Mouse (Mus musculus) thymus, postnatal 10 days (tissue): ENCODE data around the gene Vsx2.

Source experiments
- DNase-seq, 2 experiments: peaks; one replicate each; pipeline ENCODE4 v3.0.0; 2021; ENCODE audit warnings: low spot score in 2 of 2

Vsx2 gene

GRCm38 (mm10) chr12:84569336-84569970 is at the start of gene Vsx2:
Gene Vsx2 (plus strand): TSS chr12:84569762.
- DNase-seq: no peak

DNA sequence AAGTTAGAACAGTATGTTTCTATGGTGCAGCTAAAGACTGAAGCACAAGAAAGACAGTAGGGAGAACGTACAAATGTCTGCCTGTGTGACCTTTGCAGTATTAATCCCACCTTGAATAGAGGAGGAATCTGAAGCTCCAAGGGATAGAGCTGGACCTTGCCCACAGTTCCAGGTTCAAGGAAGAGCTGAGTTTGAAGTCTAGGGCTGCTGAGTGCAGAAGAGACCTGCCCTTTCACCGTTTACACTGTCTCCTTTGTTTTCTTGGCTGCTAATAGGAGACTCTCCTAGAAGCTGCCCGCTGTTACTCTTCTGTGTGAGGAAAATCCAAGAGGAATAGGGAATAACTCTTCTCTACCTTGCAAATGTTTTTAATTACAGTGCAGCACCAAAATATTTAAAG is 45.8 kb upstream of the Vsx2 start:
- no peak for DNase-seq

- no peak for DNase-seq
These were observed 45.2 kb upstream of the Vsx2 start for GRCm38 (mm10) chr12:84524147-84525050.

DNA sequence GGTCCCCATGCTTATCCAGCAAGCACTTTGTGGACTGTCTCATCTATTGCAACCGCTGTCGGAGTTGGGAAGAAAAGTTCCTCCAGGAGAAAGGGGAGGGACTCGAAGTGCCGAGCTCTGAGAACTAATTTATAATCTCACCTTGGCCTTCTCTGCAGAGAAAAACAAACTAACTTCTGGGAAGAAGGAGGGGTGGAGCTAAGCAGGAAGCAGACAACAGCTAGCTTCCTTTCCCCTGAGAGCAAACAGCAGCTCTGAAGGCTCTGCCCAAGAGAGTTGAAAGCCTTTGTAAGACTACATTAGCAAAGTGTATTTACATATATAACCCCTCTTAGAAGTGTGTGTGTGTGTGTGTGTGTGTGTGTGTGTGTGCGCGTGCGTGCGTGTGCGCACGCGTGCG is 44.1 kb upstream of the Vsx2 start:
- no peak for DNase-seq

DNA sequence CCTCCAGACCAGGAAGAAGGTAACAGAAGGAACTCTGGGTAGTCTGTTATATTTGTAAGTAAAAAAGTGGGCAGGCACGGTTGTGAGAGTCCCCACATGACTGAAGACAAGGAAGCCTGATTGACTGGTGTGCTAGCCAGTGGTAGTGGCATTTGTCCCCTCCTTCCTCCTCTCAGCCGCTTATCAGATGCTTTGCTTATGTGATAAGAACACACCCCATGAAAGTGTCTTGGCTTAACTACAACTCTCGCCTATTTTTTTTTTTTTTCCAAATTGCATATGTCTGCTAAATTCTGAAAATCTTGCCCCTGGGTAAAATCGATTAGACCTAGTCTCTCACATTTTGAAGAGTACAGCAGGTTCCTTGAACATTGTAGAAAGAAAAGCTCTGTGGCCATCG is 39.1 kb upstream of the Vsx2 start:
- DNase-seq: no peak

DNA sequence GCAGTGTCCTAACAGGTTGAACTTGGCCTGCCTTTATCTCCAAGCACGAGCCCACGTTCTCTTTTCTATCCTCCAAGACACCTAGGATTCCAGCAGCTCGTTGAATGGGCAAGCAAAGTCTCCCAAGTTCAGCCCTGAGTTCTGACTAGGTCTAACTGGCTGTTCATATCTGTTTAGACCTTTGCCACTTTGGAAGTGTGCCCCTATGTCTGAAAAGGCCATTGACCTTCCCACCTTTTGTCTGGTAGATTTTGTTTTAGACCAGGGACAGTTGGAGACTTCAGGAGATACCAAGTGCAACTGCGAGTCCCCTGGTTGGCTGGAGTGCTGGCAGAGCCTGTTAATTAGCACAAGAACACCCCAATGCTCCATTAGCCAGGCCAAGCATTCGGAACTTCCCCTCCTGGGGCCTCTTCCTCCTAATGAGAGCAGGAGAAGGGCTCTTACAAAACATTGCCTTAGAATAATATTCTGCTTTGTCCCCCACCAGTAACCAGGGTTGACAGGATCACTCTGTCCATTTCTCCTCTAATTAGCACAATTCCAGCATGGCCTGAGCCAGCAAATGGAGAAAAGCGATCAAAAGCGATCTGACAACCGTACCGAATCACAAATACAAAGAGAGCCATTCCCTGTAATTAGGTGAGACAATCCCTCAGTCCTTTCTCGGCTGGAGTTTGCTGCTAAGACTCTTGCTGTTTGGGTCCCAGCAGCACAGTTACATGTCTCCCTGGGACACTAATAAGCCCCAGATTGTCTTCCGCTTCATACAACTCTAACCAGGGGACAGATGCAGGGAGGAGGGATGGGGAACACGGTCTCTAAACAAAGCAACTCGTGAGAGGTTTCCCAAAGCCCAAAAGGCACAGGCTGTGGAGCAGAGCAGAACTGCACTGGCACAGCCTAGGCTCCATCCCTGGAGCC is 37.4 kb upstream of the Vsx2 start:
- DNase-seq: no peak

GRCm38 (mm10) chr12:84532830-84533199 is 36.7 kb upstream of the Vsx2 start:
- no peak for DNase-seq

- DNase-seq: no peak
These were observed 35.7 kb upstream of the Vsx2 start for GRCm38 (mm10) chr12:84533706-84534486.

DNA sequence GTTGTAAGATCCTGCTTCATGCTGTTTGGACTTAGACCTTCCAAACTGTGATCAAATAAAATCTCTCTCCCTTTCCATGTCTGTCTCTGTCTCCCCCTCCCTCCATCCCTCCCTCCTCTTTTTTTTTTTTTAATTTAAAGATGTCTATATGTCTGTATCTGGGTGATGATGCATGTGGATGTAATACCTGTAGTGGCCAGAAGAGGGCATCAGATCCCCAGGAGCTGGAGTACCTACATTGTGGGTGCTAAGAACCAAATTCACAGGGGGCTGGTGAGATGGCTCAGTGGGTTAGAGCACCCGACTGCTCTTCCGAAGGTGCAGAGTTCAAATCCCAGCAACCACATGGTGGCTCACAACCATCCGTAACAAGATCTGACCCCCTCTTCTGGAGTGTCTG is 30.0 kb upstream of the Vsx2 start:
- peak in 1 of 2 experiments; percentile 43 for DNase-seq

DNA sequence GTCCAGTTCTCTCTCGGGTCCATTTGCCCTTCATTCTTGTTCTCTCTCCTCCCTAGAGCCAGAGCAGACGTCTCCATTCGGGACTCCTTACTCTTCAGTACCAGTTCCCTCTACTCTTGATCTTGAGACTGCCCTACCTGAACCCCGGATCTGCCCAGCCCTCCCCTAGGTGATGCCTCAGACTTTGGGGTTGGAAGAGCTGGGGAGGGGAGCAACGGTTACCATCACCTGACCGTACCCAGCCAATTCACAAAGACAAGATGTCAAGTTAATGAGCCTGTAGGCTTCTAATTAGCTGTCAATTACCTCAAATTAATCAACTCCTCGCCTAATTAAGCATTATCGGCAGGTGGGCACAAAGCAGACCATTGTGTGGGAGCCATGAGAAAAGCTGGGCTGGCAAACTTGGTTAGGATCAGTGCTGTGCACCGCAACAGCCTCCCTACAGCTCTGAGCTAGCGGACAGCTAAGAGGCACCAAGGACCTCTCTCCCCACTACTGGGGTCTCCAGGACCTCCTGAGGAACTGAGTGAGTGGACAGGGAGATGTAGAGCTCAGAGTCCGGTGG is 28.1 kb upstream of the Vsx2 start:
- DNase-seq: no peak

- DNase-seq: peak in 1 of 2 experiments; percentile 52
These were observed 23.5 kb upstream of the Vsx2 start for GRCm38 (mm10) chr12:84546028-84546427.

DNA sequence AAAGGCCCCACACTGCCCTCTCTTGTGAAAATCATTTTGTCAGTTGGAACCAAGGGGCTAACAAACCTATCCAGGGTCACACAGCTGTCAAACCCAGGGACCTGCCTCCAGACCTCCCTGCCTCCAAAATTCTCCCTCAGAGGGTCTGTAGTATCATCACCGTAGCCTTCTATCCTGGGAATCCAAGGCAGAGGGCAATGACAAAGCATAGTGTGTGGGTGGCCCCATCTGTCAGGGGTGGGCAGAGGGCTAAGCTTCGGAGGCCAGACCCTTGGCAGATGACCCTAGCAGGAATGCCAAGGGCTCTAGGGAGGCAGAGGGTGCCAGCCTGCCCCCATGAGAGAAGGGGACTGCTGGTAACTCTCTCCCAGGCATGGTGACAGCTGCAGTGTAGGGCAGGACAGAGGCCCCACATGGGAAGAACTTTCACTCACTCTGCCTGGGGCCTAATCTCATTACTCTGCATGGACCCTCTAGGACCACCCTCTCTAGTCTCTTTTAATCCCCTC is 22.9 kb upstream of the Vsx2 start:
- DNase-seq: no peak

GRCm38 (mm10) chr12:84548251-84548650 is 21.3 kb upstream of the Vsx2 start:
- DNase-seq: no peak

DNA sequence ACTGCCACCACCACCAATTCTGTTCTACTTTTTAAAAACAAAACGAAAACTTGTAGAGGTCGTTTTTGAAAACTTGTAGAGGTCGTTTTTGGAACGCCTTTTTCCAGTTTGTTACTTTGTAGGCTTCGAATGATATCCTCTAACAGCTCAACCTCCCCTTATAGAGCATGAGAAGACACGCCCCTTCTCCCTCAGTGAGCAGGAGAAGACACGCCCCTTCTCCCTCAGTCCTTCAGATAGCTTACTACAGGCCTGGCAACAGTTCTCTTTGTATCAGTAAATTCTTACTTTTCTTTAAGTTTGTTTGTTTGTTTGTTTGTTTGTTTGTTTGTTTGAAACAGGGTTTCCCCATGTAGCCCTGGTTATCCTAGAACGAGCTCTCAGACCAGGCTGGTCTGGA is 14.3 kb upstream of the Vsx2 start:
- no peak for DNase-seq

GRCm38 (mm10) chr12:84562558-84562957 is 7.0 kb upstream of the Vsx2 start:
- DNase-seq: no peak

GRCm38 (mm10) chr12:84567576-84567975 is 2.0 kb upstream of the Vsx2 start:
- no peak for DNase-seq

DNA sequence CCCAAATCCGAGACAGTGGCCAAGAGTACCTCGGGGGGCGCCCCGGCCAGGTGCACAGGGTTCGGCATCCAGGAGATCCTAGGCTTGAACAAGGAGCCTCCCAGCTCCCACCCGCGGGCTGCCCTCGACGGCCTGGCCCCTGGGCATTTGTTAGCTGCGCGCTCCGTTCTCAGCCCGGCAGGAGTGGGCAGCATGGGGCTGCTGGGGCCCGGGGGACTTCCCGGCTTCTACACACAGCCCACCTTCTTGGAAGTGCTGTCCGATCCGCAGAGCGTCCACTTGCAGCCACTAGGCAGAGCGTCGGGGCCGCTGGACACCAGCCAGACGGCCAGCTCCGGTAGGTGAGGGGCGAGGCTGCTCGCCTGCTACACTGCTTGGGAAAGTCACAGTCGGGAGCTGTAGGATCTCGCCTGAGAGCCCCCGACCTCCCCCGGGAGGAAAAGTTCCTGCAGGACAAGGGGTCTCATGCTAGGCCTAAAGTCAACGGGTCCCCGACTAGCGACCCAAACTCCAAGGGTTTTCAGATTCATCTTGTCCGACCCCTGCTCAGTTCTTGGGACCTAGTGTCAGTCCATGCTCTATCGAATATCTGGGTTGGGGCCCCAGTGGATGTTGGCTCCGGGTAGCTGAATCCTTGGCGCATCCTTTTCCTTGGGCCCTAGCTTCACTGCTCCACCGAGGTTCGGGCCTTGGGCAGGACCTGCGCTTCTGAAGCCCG is 573 bp downstream of the Vsx2 start:
- no peak for DNase-seq

DNA sequence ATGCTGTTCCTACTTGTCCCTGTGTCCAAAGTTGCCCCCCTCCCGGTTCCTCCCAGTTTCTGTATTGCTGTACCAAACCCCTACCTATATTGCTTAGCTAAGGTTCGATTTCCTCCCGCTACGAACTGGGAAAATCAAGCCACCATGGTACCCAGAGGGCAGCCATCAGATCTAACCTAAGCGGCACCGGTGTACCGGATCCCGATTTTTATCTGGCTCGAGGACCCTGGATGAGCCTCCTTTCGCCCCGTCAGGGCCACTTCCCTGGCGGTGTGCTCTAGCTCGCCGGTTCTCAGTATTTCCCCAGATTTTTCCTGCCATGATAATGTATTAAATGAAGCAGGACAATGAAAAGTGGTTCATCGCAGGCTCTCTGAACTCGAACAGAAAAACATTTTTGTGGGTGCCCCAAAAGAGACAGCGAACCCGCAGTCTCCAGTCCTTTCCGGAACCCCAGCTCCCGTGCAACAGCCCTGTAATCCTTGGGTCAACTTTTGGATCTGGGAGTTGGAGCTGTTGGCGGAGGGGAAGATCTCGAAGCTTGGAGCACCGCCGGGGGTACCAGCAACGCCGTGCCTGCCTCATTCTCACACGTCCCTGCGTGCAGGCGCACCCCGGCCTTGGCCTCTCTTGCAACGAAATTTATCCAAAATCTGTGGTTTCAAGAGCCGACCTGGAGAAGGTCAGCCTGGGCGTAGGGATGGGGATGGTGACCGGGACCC is 1.3 kb downstream of the Vsx2 start:
- no peak for DNase-seq
